Mouse (Mus musculus) gastrocnemius, postnatal 14 days (tissue): ENCODE results near the gene Gstm2. TPM values are rescaled to one million over a fixed set of nuclear protein-coding genes. Genes with fewer than 3 reads are reported as not detected.
A peak's percentile ranks its signal among the peaks of the same experiment; 100 is the strongest.
"Not testable (repeated sequence)": the region's sequence is repeated elsewhere in the genome, so short reads cannot be mapped to it uniquely, and the experiment has no call there.

Experiments
- DNase-seq: peaks from one replicate; pipeline ENCODE4 v3.0.0; 2021; ENCODE audit warnings: mixed read lengths
- intact Hi-C: fragments of 180-260 bp; cut with DNase I; formaldehyde crosslinking; loops from one replicate; pipeline ENCODE4 v1.15.1; 2025; ENCODE audit warnings: low total_unique reads
- total RNA-seq, 2 experiments: library from RNA; stranded (reverse); gene quantifications; 2 replicates each; pipeline ENCODE4 v1.2.3; 2021

The Gstm2 gene
- total RNA-seq, 2 experiments from 2014 or later: 43.8 to 50.8 TPM

DNA sequence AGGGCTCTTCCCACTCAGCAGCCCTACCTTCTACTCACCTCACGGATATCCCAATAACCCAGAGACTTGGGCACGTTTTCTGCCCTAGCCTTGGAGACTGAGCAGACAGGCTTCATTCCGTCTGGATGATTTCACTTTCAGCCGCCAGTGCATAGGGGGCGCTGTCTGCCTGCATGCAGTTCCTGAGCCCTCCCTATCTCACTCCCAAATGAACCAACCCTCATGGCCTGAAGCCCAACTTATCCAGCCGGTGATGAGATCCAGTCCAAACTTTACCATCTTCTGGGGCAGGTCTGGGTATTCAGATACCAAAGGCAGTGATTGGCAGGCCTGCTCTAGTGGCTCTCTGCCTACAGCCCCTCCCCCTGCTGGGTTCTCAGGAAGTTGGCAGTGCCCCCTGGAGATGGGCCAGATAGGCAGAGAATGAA, 32.9 kb downstream of the Gstm2 start:
- intact Hi-C loops: loop anchor here (5.0 kb wide), 1 partner anchor 104 kb away; no protein-coding TSS in a partner anchor
- DNase-seq: peak; percentile 84

DNA sequence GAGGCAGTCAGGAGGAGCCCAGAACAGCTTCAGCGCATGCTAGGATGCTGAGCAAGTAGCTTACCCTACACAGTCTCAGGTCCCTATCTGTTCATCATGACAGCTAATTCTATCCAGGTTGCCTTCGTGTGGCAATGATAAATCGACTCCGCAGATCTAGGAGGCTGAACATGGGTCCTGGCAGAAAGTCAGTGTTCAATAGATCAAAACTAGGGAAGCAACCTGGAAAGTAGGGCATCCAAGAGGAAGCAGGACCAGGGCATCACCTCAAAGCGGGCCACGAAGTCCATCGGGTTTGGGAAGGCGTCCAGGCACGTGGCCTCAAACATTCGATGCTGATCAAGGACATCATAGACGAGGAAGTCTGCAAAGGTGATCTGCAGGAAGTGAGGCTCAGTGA, 35.7 kb downstream of the Gstm2 start:
- intact Hi-C loops: loop anchor here (5.0 kb wide), 1 partner anchor 107 kb away; no protein-coding TSS in a partner anchor
- DNase-seq: no peak

DNA sequence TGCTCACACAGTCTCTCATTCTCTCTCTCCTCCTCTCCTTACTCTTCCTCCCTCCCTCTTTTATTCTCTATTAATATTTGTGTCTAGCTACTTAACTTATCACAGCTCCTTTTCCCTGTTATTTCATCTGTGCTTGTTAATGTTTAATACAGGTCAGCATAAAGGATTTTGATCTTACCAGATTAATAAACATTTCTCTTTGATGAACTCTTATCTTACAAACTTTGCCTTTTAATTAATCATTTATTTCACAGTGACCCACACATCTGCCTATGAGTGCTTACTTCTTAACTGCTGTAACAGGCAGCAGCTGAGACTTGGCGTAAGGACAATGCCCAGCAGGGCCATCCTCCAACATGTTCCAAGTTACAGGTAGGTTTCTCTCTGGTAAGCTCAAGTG, 36.8 kb downstream of the Gstm2 start:
- not testable (repeated sequence) for DNase-seq
- intact Hi-C loops: loop anchor here (10.0 kb wide), 1 partner anchor 205 kb away; the partner anchor contains the start of gene Gpr61

DNA sequence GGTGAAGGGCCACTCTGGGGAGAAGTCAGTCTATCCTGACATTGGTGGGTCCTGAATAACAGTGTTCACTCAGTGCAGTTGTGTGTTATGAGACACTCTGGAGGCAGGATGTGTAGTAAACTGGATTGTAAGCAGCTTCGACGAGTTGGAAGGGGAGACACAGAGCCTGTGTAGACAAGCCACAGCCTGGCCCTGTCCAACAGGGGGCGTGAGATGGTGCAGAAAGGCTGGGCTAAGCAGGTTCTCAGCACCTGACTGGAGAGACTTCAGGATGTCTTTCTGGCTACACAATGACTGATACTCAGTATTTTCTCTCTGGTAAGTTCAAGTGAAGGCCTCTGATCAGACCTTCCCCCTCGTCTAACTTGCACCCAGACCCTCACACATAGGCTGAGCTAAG, 40.5 kb downstream of the Gstm2 start:
- intact Hi-C loops: loop anchor here (10.0 kb wide), 1 partner anchor 209 kb away; the partner anchor contains the start of gene Gpr61
- no peak for DNase-seq

DNA sequence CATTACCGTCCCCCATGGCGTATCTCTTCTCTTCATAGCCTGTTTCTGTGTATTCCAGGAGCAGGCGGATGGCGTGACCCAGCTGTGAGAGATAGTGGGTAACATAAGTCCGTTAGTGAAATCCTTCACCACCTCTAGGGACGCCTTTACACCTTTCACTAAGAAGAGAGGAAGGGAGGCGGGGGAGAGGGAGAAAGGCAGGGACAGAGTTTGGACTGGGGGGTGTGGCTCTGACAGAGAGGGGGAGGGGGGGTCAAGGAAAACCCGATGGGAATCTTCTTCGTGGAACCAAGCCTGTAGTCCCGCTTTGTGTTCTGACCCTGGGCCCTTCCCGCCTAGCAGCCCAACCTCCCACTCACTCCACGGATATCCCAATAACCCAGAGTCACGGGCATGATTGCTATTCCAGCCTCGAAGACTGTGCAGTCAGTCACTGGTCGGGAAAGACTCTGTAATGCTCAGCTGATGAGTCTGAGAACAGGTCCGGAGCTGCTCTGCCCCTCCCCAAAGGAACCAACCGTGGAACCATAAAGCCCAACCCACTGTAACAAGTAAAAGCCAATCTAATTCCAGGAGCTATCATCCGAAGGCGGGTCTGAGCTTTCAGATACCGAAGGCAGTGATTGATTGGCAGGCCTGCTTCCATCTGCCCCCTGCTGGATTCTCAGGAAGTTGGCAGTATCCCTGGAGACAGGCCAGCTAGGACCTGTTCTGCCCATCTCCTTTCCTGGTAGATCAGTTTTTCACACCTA, 42.8 kb downstream of the Gstm2 start, which contains the start of gene Gstm6:
TSS of gene Gstm6 (minus strand) at position 511 of the 752 bp plus-strand sequence.
- intact Hi-C loops: loop anchor here (5.0 to 10.0 kb wide), 2 partner anchors 119 to 211 kb away; partner anchors contain the start of gene Gpr61
- DNase-seq: peak; percentile 30

DNA sequence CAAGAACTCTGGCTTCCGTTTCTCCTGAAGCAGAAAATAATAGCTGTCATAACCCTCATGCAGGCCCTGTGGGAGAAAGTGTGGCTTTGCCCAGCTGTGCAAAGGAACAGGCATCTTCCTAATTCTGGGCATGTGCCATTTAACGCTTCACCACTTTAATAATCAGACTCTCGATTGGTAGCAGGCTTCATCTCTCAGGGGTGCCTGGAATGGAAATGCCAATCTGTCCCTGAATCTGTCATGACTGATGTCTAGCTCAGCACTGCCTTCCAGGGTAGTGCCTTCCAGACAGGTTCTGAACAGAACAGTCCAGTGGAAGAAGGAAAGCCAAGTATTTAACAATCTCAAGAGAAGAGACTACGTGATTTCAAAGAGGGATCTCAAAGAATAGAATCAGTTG, 45.0 kb downstream of the Gstm2 start:
- DNase-seq: no peak

DNA sequence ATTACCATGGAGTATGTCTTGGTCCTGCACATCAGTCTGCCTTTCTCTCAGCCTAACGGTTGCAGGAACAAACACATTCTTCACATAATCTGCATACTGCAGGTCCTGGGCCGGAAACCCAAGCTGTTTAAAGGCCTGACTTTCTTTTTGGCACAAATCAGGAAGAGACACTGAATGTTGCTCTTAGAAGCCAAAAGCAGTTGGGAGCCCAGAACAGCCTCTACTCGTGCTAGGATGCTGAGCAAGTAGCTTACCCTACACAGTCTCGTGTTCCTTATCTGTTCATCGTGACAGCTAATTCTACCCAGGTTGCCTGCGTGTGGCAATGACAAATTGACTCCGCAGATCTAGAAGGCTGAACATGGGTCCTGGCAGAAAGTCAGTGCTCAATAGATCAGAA, 45.7 kb downstream of the Gstm2 start:
- intact Hi-C loops: loop anchor here (5.0 to 10.0 kb wide), 2 partner anchors 122 to 214 kb away; partner anchors contain the start of gene Gpr61

More for the DNA sequence above, 45.0 kb downstream of the Gstm2 start:
- intact Hi-C loops: loop anchor here (5.0 to 10.0 kb wide), 2 partner anchors 121 to 214 kb away; partner anchors contain the start of gene Gpr61

DNA sequence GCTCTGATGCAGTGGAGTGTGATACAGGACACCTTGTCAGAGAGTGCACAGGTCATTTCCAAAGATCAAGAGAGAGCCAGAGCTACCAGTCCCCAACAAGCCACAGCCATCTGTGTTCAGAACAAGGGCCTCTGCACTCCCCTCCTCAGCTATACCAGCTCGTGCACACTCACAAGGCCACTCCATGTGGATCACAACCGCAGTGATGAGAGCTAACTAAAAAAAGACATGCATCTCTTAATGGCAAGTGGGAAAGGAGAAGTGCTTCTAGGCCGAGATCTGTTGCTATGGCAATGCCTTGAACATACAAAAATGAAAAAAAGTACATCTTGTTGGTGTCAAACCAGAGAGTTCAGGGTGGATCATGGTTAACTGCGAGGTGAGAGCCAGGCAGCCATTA, 46.4 kb downstream of the Gstm2 start:
- intact Hi-C loops: loop anchor here (5.0 to 10.0 kb wide), 2 partner anchors 122 to 215 kb away; partner anchors contain the start of gene Gpr61
- DNase-seq: no peak

More for the DNA sequence above, 45.7 kb downstream of the Gstm2 start:
- DNase-seq: no peak

DNA sequence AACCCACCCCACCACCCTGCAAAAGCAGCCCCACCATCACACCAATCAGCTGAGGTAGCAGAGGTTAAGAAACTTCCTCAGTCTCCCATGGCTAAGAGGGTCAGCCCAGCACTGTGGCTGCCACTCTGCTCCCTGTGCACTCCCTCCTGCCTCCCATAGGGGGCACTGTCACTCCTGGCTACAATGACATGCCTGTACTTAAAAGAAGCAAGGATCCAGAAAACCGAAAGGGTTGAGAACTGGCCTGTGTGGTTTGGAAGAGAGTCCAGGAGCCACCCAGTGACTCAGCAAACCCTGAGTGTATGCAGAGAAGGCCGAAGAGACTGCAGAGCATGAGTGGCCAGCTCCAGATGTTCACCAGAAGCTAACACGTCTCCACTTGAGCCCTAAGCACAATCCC, 46.9 kb downstream of the Gstm2 start:
- peak; percentile 75 for DNase-seq
- intact Hi-C loops: no loop called here

DNA sequence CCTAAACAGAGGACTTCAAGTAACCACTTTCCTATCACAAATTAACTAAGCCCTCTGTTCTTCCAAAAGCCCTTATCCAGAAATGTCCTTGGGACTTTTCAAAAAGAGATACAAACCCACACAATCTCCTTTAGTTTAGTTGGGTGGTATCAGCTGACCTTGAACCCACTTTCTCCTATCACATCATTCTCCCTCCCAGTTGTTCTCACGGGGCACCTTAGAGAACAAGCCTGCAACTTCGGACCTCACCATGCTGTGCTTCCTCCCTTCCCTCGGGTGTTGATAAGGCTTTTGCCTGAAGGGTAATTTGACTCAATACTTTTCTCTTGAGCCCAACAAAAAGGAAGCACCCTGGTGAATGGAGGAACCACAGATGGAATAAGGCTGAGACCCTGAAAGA, 50.4 kb downstream of the Gstm2 start:
- no peak for DNase-seq
- intact Hi-C loops: no loop called here

DNA sequence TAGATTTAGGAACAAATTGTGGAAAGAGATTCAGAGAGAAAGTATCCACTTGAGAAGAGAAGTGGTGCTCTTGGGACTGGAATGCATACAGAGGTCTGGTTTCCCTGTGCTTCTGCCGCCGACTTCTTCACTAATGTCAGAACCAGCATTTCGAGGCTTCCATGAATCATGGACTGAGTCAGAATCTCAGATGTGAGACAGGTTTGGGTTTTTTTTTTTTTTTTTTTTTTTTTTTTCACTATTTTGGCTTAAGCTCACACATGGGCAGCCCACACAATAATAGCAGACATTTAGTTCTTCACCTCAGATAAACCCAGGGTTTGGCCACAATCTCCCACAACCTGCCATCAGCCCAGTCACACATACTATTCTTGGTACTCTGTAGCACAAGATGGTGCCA, 51.0 kb downstream of the Gstm2 start:
- DNase-seq: no peak
- intact Hi-C loops: no loop called here

DNA sequence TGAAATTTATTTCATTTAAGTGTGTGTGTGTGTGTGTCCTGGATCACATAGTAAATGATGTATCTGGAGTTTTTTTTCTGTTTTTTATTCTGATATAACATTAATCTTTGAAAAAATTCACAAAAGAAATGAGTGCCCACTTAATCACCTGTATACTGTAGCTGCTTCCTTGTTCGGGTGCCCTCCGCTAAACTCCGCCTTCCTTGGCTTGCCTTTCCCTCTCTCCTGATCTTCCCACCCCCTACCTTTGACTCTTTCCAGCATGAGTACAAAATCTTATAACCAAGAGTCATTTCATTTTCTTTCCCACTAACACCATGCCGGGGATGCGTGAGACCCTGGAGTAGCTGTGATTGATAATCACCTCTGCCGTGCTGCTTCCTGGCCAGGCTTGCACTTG, 54.1 kb downstream of the Gstm2 start:
- intact Hi-C loops: no loop called here
- DNase-seq: peak; percentile 3

Other genes starting within 250 kb of the Gstm2 start
- 10 to 100 TPM in 1 of 2 experiments, 1 to 10 TPM in 1; 7.9 to 10.9 TPM for gene Csf1, start 226.0 kb downstream of the Gstm2 start, total RNA-seq
- gene Eps8l3, start 109.2 kb downstream of the Gstm2 start, total RNA-seq: not detected
- gene Gstm5, start 90.6 kb downstream of the Gstm2 start, total RNA-seq: 10 to 100 TPM; 58.5 to 60.1 TPM
- 10 to 100 TPM; 14.4 to 15.3 TPM for gene Gstm7, start 54.6 kb downstream of the Gstm2 start, total RNA-seq
- 1 to 10 TPM in 1 of 2 experiments, under 1 TPM in 1; 0.95 to 1.0 TPM for gene Gstm6, start 42.7 kb downstream of the Gstm2 start, total RNA-seq
- gene Gstm3, start 17.2 kb downstream of the Gstm2 start, total RNA-seq: not detected
- gene Gstm1, start 31.5 kb upstream of the Gstm2 start, total RNA-seq: 10 to 100 TPM; 84.0 to 90.4 TPM
- gene Gstm4, start 58.4 kb upstream of the Gstm2 start, total RNA-seq: 10 to 100 TPM; 11.4 to 12.0 TPM
- gene Ampd2, start 100.2 kb upstream of the Gstm2 start, total RNA-seq: 1 to 10 TPM; 4.8 to 7.2 TPM
- gene Gnat2, start 106.3 kb upstream of the Gstm2 start, total RNA-seq: under 1 TPM in 1 of 2 experiments, not detected in 1; 0.23 TPM
- 10 to 100 TPM; 17.7 to 22.6 TPM for gene Gnai3, start 159.7 kb upstream of the Gstm2 start, total RNA-seq
- under 1 TPM in 1 of 2 experiments, not detected in 1; 0.18 TPM for gene Gpr61, start 168.4 kb upstream of the Gstm2 start, total RNA-seq
- gene Amigo1, start 199.9 kb upstream of the Gstm2 start, total RNA-seq: 10 to 100 TPM; 23.9 to 31.1 TPM
- gene Cyb561d1, start 214.8 kb upstream of the Gstm2 start, total RNA-seq: 1 to 10 TPM; 2.3 to 2.9 TPM
- gene Atxn7l2, start 224.5 kb upstream of the Gstm2 start, total RNA-seq: 1 to 10 TPM; 7.3 to 7.6 TPM
- 1,000 to 10,000 TPM in 1 of 2 experiments, 100 to 1,000 TPM in 1; 987 to 1,055 TPM for gene Sypl2, start 240.2 kb upstream of the Gstm2 start, total RNA-seq